ENCODE assay signal across 8 mouse cellular contexts in the genomic region with DNA sequence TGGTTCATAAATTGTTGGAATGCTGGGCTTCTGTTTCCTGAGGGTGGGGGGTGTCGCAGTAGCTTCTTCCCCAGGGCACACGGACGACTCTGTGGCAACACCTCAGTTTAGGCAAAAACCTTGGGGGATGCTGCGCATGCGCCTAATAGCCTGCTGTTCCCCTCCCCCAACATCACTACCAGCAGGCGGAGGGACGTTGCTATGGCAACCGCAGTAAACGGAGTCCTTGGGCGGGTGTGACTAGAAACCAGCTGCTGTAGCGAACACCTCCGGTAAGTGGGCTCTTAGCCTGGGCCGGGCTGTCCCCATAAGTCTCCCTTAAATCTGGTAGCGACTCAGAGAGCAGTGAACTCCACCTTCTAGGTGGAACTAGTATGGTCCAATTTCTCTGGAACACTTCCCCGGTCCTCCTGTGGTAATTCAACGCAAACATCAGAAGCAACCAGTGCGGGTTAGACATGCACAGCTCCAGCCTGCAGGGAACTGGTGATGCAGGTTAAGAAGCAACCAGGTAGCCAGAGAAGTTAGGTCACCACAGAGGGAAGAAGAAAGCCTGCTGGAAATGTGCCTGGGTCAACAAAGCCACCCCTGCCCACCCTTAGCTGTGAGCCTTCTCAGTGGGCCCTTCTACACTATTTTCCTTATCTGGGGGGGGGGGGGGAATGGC. TPM values are rescaled to one million over a fixed set of nuclear protein-coding genes. Genes with fewer than 3 reads are reported as not detected.
DNase-seq lines count a peak whose midpoint lies in the region; ATAC-seq and TF ChIP-seq lines count a peak whose summit lies in the region.

A gene (plus strand): TSS at position 220 of the 667 bp plus-strand sequence.

- WGBS in liver, embryonic 11.5 days, result 5% methylated on average over 17 of the region's 17 CpGs
- 2% methylated on average over 17 of the region's 17 CpGs for WGBS in stomach, postnatal 0 days

- no peaks in the 10 kb centered on the region for H3K4me1 ChIP-seq in embryonic fibroblast, embryonic 13.5 days (ENCODE audit: control insufficient read depth, insufficient read depth, low read length)
- H3K4me1 ChIP-seq in liver, embryonic 11.5 days (replicated peaks; ENCODE audit: control insufficient read depth, insufficient read depth, low read length), result 0 out of 2 replicates have a peak, but pooled peaks cover 2% of the 10 kb centered on the region
- peaks cover 3% of the 10 kb centered on the region; the same call in 1 of the 2 replicates for H3K4me1 ChIP-seq in stomach, postnatal 0 days (replicated peaks; ENCODE audit: control insufficient read depth, insufficient read depth)

- no peak within 1 kb of the TSS for H3K27ac ChIP-seq in embryonic fibroblast, embryonic 13.5 days (ENCODE audit: insufficient read depth, low read length)
- no peak within 1 kb of the TSS for H3K27ac ChIP-seq in liver, embryonic 11.5 days (ENCODE audit: low read depth, low read length)
- no peak within 1 kb of the TSS for H3K27ac ChIP-seq in stomach, postnatal 0 days (replicated peaks)

- peak; percentile 84 for ATAC-seq in CD4-positive, CD25-positive, alpha-beta regulatory T cell, adult 4 months
- ATAC-seq in liver, embryonic 11.5 days (replicated peaks; ENCODE audit: low FRiP score), result peak; percentile 69
- peak; percentile 74 for ATAC-seq in stomach, postnatal 0 days (ENCODE audit: low FRiP score, low TSS enrichment)

- intact Hi-C loops in heart, postnatal 10 days (cut with DNase I), result no loop called here

- TF ChIP-seq EP300 in stomach, postnatal 0 days (optimal IDR thresholded peaks at IDR 0.05), result no peak

- no peak for TF ChIP-seq CTCF in embryonic fibroblast, embryonic 13.5 days (IDR thresholded peaks at IDR 0.05; ENCODE audit: borderline replicate concordance, insufficient read depth, low read length)
- TF ChIP-seq CTCF in stomach, postnatal 0 days (IDR thresholded peaks at IDR 0.05; ENCODE audit: low read depth), result peak; percentile 45

- 0 out of 2 replicates have a peak within 1 kb of the TSS, but pooled peaks have one; percentile 5 for H3K9ac ChIP-seq in liver, embryonic 11.5 days (ENCODE audit: low read depth, low read length)
- no peak within 1 kb of the TSS for H3K9ac ChIP-seq in stomach, postnatal 0 days (ENCODE audit: low read length)

- H3K9me3 ChIP-seq in liver, embryonic 11.5 days (ENCODE audit: control insufficient read depth, low read length), result no peaks in the 10 kb centered on the region
- H3K9me3 ChIP-seq in stomach, postnatal 0 days (ENCODE audit: control insufficient read depth, low read length), result no peaks in the 10 kb centered on the region

- peak within 1 kb of the TSS; percentile 59 for H3K4me2 ChIP-seq in liver, embryonic 11.5 days
- peak within 1 kb of the TSS; percentile 52 for H3K4me2 ChIP-seq in stomach, postnatal 0 days (replicated peaks; ENCODE audit: low read depth)

- DNase-seq in brain, adult 2 months (ENCODE audit: low read depth, low spot score), result peak; percentile 95
- peak; percentile 60 to 71 for DNase-seq in heart, postnatal 10 days
- peak; percentile 76 to 86 for DNase-seq in kidney, postnatal 25 days
- peak; percentile 77 for DNase-seq in liver, embryonic 11.5 days (ENCODE audit: low spot score)
- DNase-seq in naive thymus-derived CD4-positive, alpha-beta T cell, adult 2 months (ENCODE audit: low read depth), result peak; percentile 76
- DNase-seq in stomach, postnatal 0 days (ENCODE audit: low spot score), result peak; percentile 74

- H3K27me3 ChIP-seq in liver, embryonic 11.5 days (replicated peaks; ENCODE audit: control insufficient read depth, insufficient read depth, low read length), result no peaks in the 10 kb centered on the region
- H3K27me3 ChIP-seq in stomach, postnatal 0 days (ENCODE audit: control insufficient read depth, insufficient read depth, low read length), result no peaks in the 10 kb centered on the region

- H3K36me3 ChIP-seq in liver, embryonic 11.5 days (ENCODE audit: control insufficient read depth, insufficient read depth, low read length), result no peaks in the 10 kb centered on the region
- no peaks in the 10 kb centered on the region for H3K36me3 ChIP-seq in stomach, postnatal 0 days (ENCODE audit: control insufficient read depth, insufficient read depth, low read length)

- peak; percentile 41 for TF ChIP-seq POLR2A in embryonic fibroblast, embryonic 13.5 days (IDR thresholded peaks at IDR 0.05; ENCODE audit: low read depth, low read length)

- no peak within 1 kb of the TSS for H3K4me3 ChIP-seq in embryonic fibroblast, embryonic 13.5 days (ENCODE audit: insufficient read depth, low read length)
- peak within 1 kb of the TSS; percentile 25; the same call in 1 of the 2 replicates for H3K4me3 ChIP-seq in liver, embryonic 11.5 days (ENCODE audit: low read depth, low read length)
- peak within 1 kb of the TSS; percentile 23 for H3K4me3 ChIP-seq in stomach, postnatal 0 days (ENCODE audit: low read depth, low read length)

RNA-seq across cellular contexts. Expression of the gene that starts here (rescaled TPM):
- polyA plus RNA-seq in CD4-positive, CD25-positive, alpha-beta regulatory T cell, adult 4 months (2017; shearing (Covaris generic)), result not detected
- polyA plus RNA-seq in embryonic fibroblast, embryonic 13.5 days (2011; ENCODE audit: insufficient read length, low read depth, missing spikeins), result not detected in 2 replicates
- total RNA-seq in heart, postnatal 10 days (2021), result not detected
- 0.47 and 0.53 TPM in 2 replicates for polyA plus RNA-seq in liver, embryonic 11.5 days (2014; fragmentation: Nextera tagmentation; extraction: Ambion mirVana)
- polyA plus RNA-seq in stomach, postnatal 0 days (2015; fragmentation: Nextera tagmentation; extraction: Ambion mirVana), result 0.05 and 0.13 TPM in 2 replicates

Comparison
In these comparisons a context has a peak if more than half of its experiments do, and no peak if none do; other contexts are left out.
1. Peak in ATAC-seq in CD4-positive, CD25-positive, alpha-beta regulatory T cell, adult 4 months; RNA of the gene not detected or under 1 TPM.
2. Peak in DNase-seq in heart, postnatal 10 days; RNA of the gene not detected or under 1 TPM.
3. Peak in DNase-seq, ATAC-seq, H3K4me3 ChIP-seq, H3K9ac ChIP-seq and H3K4me2 ChIP-seq in liver, embryonic 11.5 days; RNA of the gene not detected or under 1 TPM.
4. Peak in DNase-seq, ATAC-seq, H3K4me3 ChIP-seq and H3K4me2 ChIP-seq in stomach, postnatal 0 days; RNA of the gene not detected or under 1 TPM.